Mouse (Mus musculus) left cerebral cortex, postnatal 25 days (tissue): ENCODE measurements at regions not wholly inside any gene's neighbourhood (a gene's known extent, or its start where the extent isn't known, plus 50 kb on each side); places are given as distances from the start of the nearest gene placed in this dataset.

Experiments used
- DNase-seq, 2 experiments: peaks; one replicate each; pipeline ENCODE4 v3.0.0; 2022; ENCODE audit warnings: low spot score in 2 of 2, mixed read lengths in 1 of 2
- intact Hi-C: fragments of 180-260 bp; cut with DNase I; formaldehyde crosslinking; loops from one replicate; pipeline ENCODE4 v1.15.1; 2025

DNA sequence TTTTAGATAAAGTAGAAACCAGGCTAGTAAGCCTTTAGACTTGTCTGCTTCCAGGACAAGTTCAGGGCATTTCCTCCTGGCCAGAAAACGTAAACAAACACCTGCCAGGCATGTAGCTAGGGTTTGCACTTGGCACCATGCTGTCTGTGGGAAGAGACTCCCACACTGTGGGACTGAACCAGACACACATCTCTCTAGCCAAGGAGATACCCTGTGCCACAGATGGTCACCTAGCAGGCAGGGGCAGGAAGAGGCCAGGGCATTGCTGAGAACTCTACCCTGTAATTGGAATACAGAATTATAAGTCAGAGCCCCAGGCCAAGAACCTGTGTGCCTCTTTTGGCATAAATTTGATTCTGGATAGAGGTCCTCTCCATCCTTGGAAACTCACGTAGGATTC lies 858.7 kb upstream of the A1bg start:
- intact Hi-C loops: no loop called here
- DNase-seq: no peak

DNA sequence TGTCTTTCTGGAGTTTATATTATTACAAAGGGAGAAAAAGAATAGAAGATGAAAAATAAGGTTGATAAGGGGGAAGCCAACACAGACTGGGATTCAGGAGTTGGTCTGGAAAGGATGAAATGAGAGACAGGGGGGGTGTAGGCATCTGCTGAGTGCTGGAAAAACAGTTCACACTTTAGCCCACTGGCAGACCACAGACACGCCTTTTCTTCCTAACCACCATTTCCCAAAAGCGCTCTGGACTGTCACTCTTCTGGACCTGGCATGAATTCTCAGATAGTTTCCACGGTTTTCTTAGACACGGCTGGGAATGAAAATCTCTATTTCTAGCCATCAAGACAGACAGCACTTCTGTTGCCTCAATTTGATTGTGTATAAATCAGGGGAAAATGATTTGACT lies 850.2 kb upstream of the A1bg start:
- peak; percentile 8 to 83 for DNase-seq
- intact Hi-C loops: loop anchor here (10.0 kb wide), 1 partner anchor 348 kb away; no protein-coding TSS in a partner anchor

DNA sequence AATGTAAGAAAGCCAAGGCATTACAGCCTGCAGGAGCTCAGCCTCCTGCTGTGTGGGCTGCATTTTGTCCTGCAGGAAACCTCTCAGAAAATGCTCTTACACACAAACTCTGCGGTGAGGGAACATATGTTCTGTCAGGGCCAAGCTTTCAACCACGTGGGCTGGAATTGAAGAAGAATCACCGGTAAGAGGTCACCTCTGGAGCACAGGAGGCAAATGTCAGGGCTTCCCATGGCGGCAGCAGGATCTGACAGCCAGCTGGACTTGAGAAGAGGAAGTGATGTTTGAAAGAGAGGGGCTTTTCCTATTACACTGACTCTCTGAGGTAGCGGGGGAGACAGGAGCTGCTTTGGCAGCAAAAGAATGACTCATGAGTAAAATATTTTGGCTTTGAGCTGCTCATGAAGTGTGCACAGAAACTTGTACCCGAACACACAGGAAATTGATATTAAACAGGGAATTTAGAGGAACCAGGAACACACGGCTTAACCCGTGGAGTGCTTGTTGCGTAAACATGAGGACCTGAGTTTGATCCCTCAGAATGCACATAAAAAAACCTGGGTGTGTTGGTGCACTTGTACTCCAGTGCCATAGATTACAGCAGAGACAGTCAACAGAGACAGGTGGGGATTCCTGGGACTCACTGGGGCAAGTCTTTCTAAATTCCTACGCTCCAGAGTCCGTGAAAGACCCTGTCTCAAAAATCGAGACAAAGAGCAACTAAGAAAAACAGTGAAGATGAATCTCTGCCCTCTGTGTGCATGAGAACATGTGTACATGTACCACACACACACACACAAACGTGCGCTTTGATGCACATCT lies 848.1 kb upstream of the A1bg start:
- peak; percentile 34 to 69 for DNase-seq
- intact Hi-C loops: loop anchor here (10.0 kb wide), 1 partner anchor 346 kb away; no protein-coding TSS in a partner anchor

DNA sequence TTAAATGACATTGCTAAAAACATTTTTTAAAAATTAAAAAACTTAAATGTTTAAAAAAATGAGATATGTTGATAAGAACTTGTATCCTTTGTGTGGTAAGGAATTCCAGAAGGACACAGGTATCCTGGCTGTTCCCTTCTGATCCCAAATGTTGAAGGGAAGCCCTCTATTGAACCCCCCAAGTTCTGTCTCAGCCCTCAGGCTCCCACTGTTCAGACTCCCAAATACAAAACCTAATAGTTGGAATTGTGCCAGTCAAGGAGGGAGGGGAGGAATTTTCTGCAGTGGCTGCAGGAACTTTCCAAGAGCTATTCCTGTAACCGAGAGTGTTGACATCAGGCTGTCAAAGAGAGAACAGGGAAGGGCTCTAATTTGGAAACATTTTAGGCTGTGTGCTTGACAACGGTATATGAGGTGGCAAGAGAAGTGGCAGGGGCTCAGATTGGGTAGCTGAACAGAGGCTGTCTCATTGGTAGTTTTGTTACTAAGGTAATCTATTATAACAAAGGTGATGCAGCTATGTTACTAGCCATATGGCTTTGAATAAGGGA lies 843.8 kb upstream of the A1bg start:
- DNase-seq: peak in 1 of 2 experiments; percentile 5

DNA sequence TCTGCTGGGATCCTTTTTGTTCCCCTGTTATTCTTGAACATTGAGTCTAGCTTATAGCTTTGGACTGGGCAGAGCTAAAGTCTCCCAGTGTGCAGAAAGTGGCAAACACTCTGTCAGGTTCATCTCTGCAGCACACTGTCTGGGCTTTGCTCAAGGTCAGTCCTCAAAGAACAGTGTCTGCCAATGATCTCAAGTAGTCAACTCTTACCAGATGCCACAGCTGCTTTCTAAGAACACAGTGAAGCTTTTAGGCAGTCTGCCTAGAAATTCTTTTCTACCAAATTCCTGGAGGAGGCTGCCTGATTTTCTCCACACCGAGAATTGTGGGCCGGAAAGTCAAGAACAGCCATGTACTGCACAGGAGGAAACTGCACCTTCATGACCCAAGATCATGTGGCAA lies 831.0 kb upstream of the A1bg start:
- DNase-seq: peak in 1 of 2 experiments; percentile 48
- intact Hi-C loops: no loop called here

More for the DNA sequence above, 843.8 kb upstream of the A1bg start:
- intact Hi-C loops: no loop called here

DNA sequence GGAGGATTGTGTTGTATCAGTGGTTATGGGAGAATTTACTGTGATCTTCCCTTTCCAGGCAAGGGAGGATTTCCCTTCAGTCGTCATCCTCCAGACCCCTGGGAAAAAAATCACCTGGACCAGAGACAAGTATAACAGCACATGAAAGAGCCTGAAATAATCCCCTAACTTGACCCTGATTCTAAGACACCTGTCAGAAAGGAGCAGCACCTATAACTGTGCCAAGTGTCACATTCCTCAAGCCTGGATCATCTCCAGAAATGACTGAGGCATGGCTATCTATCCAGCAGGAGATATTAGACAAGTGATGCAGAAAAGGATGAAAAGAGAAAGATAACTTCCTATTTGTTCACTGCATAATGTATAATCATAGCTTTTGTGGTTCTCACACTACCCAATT lies 800.9 kb upstream of the A1bg start:
- DNase-seq: no peak
- intact Hi-C loops: no loop called here

DNA sequence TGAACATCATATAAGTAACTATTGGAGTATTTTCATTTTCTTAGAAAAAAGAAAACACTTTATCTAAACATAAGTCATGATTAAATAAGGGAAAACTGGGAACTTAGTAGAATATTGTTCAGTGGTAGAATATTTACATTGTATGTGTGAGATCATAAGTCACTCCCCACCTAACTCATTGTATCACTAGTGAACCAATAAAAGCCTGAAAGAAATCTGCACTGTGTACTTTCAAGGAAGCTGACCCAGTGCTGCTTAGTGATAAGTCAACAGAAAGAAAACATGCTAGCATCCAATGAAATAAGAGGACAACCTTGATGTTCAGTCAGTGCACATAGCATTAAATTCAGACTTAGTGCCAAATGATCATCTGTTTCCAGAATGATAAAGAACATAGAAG lies 795.7 kb upstream of the A1bg start:
- DNase-seq: no peak
- intact Hi-C loops: no loop called here

DNA sequence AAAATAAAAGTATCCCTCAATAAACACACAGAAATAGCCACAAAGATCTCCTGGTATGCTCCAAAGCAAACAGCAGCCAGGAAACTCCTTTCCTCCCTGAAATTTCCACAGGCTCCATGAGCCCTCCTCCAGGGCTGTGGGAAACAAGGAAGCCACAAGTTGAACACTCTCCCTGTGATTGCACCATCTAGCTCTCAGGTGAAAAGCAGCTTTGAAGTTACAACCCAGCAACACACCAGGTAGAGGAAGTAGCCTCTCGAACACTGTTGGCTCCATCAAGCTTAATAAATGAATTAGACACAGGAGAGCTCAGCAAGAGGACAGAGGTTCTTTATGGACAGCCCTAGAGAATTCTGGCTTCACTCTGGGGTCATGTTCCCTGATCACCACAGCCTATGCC lies 794.4 kb upstream of the A1bg start:
- no peak for DNase-seq
- intact Hi-C loops: no loop called here

DNA sequence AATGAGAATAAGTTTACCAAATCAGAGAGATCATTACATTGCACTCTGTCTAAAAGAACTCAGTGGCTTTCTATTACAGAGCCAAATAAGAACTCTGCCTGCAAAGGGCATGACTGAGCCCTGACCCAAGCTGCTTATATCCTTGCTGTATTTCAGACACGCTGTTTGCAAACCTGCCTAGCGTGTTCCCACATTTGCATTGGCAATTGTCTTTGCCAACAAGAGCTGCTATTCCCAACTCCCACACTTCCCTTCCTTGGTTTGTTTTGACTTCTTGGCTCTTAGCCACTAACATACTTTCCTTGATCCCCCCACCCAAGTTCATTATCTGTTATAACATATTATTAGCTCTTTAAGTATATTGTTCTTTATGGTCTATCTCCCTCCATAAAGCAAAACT lies 791.1 kb upstream of the A1bg start:
- intact Hi-C loops: no loop called here
- DNase-seq: no peak

DNA sequence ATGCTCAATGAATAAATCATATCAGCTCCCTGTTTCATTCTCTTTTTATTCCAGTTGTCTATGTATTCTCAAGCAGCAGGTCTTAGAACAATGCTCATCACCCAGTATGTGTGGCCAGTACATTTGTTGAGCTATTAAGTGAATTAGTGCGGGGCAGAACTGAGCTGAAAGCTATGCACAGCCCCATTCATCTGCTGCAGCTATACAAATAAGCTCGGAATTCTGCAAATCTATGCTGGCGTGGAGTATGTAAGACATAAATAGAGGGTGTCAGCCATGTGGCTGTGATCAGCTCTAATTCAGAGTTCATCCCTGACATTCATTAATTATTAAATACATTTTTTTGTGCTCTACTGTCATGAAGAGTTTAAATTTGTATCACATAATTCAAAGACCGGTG lies 786.1 kb upstream of the A1bg start:
- intact Hi-C loops: no loop called here
- DNase-seq: no peak

DNA sequence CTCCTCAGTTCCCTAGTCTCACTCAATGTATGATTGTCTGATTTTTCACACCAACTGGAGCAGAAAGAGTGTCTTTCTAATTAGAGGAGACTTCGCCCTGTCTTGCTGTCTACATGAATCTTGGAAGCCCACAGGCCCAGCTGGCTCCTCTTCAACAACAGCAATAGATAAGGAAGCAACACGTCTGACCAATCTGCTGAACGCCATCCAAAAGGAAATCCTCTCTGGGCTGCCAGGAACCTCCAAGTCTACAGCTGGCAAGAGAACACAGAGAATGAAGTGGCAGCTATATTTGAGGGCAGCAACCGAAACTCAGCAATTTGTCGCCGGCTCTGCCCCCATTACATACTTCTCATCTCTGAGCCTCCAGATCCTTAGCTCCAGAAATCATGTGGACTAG lies 785.1 kb upstream of the A1bg start:
- DNase-seq: peak; percentile 3 to 61
- intact Hi-C loops: no loop called here

DNA sequence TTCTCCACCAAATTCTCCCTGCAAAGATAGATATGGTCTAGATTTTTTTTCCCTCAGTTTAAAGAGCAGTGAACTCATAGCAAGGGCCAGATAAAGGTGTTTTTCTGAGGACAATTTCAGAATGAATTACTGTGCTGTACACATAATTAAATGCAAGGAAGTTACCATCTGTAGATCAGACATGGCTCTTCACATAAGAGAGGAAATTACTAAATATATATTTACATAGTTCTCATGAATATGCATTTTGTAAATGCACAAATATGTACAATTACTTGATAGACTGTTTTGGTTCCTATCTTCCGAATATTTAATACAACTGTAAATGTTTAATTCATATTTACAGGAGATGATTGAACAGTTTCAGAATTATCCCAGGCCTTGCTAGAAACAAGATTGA lies 769.9 kb upstream of the A1bg start:
- intact Hi-C loops: no loop called here
- DNase-seq: no peak

DNA sequence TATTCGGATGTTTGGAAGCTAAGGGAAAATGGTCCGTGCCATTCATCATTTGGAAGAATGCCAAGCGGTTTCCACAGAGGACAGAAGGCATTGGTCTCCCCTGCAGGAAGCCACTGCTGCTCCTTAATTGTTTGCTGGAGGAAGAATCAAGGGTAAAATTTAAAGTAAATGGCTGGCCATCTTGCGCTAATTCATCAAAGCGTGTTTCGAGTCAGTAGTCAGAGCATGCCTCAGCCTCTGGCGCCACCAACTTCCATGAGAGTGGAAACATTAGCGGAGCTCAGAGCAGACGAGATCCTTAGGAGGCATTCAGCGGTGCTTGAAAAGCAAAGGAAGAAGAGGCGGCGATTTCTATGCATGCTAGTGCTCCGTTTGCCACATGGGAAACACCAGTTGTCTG lies 767.6 kb upstream of the A1bg start:
- DNase-seq: peak; percentile 24 to 45
- intact Hi-C loops: no loop called here

DNA sequence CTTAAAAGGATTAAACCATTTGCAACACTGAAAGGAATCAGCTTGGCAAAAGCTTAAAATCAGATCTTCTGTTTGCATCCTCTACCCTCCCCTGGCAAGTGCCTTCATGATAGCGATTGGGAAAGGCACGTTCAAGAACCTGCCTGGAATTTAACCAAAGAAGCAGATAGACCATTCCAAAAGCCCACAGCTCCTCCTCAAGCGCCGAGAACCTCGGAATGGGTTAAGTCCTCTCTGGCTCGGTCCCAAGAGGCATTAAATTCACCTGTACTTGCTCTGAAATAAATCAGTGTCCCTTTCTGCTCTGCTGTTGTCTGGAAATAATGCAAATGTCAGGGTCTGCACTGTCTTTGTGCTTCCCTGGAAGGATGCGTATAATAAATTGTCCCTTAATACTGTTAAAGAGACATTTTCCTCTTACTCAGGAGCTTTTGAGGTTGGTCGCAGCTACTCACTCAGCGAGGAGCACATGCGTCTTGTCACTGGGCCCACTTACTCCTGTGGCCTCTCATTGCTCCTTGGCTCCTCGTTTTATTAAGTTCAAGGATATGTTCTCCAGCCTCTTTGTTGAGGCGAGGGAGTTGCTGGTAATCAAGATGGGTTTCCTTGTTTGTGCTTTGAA lies 767.1 kb upstream of the A1bg start:
- DNase-seq: no peak
- intact Hi-C loops: no loop called here

DNA sequence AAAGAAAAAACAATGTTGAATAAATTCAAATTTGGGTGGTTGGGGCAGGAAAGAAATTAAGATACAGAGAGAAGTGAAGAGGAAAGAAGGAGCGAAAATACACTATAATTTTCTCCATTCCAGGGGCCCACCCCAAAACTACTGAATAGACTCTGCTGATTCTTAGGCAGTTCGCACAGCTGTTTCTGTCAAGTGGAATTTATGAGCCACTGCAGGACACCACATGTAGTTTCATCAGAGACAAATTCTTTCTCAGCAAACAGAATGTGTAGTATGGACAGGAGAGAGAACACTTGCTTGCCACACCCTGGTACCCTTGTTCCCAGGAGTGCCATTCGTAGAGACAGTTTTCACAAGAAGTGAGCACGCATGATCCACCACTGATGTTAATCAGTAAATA lies 760.2 kb upstream of the A1bg start:
- DNase-seq: no peak
- intact Hi-C loops: no loop called here

DNA sequence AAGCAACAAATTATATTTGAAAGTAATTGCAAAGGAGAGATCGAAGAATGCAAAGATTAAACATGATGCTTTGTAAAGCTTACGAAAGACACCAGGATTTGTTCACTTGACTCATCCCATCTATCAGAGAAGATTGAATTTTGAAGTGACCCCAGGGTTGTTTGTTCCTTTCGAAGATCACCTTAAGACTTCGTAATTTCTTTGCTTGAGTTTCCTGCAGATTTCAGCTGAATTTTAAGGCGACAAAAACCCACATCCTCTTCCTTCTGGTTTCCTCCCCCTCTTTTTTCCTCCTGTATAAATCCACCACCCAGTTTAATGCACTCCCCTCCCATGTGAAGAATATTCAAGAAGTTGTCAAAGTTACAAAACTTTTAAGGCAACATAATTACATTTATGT lies 747.7 kb upstream of the A1bg start:
- no peak for DNase-seq
- intact Hi-C loops: no loop called here

DNA sequence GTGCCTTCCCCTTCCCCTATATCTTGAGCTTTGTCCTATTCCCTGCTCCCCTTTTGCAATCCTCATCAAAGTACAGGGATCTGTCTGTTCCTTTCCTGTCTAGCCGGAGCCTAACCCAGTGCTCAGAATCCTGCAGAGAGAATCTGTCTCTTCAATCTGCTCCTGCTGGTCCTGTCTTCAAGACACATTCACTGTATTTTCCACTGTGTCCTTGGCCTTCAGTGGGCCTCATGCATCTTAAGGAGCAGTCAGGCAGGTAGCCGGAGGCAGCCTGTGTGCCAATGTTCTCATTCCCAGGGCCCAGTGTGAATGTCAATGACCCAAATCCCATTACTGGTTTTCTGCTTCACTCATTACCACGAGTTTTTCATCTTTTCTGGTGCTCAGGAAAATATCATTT lies 737.8 kb upstream of the A1bg start:
- peak in 1 of 2 experiments; percentile 6 for DNase-seq
- intact Hi-C loops: no loop called here

DNA sequence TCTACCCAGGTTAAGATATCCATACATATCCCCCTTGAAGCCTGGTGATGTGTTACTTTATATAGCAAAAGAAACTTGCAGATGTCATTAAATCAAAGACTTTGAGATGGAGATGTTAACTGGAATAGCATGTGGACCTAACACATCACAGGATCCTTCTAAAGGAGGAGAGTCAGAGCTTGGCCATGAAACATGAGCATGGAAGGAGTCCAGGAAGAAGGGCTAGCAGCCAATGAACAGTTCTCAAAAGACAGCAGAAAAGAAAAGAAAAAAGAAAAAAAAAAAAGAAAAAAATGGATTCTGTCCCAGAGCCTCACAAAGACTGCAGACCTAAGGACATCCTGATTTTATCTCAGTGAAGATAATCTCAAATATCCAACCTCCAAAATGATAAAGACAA lies 734.1 kb upstream of the A1bg start:
- intact Hi-C loops: no loop called here
- DNase-seq: peak in 1 of 2 experiments; percentile 18

DNA sequence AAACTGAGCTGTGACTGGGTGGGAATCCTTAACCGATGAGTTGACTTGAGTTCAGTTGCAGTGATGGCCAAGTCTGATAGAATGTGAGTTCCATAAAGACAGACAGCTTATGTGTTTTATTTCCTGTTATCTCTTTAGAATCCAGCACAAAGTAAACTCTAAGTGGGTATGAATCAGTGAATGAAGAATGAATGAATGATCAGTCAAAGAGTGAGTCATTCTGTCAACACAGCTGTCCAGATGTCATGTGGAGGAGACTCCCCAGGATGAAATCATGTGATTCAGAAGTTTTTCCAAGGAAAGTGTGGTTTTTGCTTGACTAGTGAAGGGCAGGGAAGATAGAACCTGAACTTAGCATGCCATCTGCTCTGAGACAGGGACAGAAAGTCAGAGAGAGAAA lies 732.0 kb upstream of the A1bg start:
- intact Hi-C loops: no loop called here
- DNase-seq: peak in 1 of 2 experiments; percentile 5

DNA sequence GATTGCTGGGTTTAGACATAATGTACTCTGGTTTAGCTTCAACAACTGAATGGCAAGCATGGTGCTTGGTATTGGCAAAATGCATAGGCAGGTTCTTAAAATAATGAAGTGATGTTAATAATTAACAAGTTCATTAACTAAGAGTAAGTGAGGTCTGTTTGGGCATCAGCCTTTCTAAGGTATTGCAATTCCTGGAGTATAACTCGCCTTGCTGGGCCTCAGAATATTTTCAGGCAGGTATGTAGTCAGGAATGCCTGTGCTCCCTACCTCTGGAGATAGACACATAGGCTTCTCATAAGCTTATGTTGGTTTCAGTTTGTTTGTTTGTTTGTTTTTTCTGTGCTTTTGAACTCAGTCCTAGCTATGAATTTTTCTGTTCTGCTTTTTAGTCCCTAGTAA lies 731.0 kb upstream of the A1bg start:
- intact Hi-C loops: no loop called here
- DNase-seq: no peak
